Mouse (Mus musculus) liver, embryonic 14.5 days (tissue): Measurements from ENCODE around the gene Lsmem1. TPM values are rescaled to one million over a fixed set of nuclear protein-coding genes. Genes with fewer than 3 reads are reported as not detected.

ENCODE experiments used
- ATAC-seq: fragments of 200-750 bp; cut with Nextera tagmentation; 2 replicates; pipeline ENCODE4 v1.8.0; 2017; ENCODE audit warnings: moderate number of reproducible peaks, mild to moderate bottlenecking, moderate library complexity; ENCODE audit not compliant: insufficient read depth
- DNase-seq, 3 experiments: peaks; one replicate each; pipeline ENCODE4 v3.0.0-alpha.2; 2012 to 2013; ENCODE audit warnings: low read depth in 3 of 3, low spot score in 3 of 3
- H3K27ac ChIP-seq: fragments of 300-500 bp; sonication (generic); 2 replicates; pipeline ENCODE4 v1.5.1; 2014; ENCODE audit warnings: moderate library complexity, mild to moderate bottlenecking, control low read depth, inconsistent platforms
- H3K27me3 ChIP-seq: fragments of 300-500 bp; sonication (generic); 2 replicates; pipeline ENCODE4 v1.6.1; 2014; ENCODE audit warnings: mild to moderate bottlenecking, low read length, moderate library complexity; ENCODE audit not compliant: control insufficient read depth, insufficient read depth
- H3K36me3 ChIP-seq: fragments of 300-500 bp; sonication (generic); replicated peaks from 2 replicates; pipeline ENCODE4 v1.6.1; 2014; ENCODE audit warnings: low read depth; ENCODE audit not compliant: control insufficient read depth, insufficient read depth
- H3K4me1 ChIP-seq, 2 experiments: fragments of 200-500 bp in 1 of 2; fragments of 300-500 bp in 1 of 2; sonication (generic) in 1 of 2; replicated peaks; 2 replicates each; pipeline ENCODE4 v1.6.1; 2012 to 2014; ENCODE audit warnings: antibody characterized with exemption in 1 of 2, inconsistent platforms in 1 of 2, low read length in 1 of 2; ENCODE audit not compliant: control insufficient read depth in 2 of 2, insufficient read depth in 2 of 2
- H3K4me2 ChIP-seq: fragments of 300-500 bp; sonication (generic); 2 replicates; pipeline ENCODE4 v1.6.1; 2014; ENCODE audit warnings: low read depth, mild to moderate bottlenecking, control low read depth, moderate library complexity
- H3K4me3 ChIP-seq, 2 experiments: fragments of 200-500 bp in 1 of 2; fragments of 300-500 bp in 1 of 2; sonication (generic) in 1 of 2; 2 replicates each; pipeline ENCODE4 v1.5.1; 2012 to 2014; ENCODE audit warnings: low read depth in 2 of 2, low read length in 2 of 2, mild to moderate bottlenecking in 2 of 2, control low read depth in 1 of 2, inconsistent platforms in 1 of 2, moderate library complexity in 1 of 2; ENCODE audit not compliant: insufficient read depth in 1 of 2
- H3K9ac ChIP-seq: fragments of 300-500 bp; sonication (generic); replicated peaks from 2 replicates; pipeline ENCODE4 v1.6.1; 2014; ENCODE audit warnings: mild to moderate bottlenecking, control low read depth, moderate library complexity
- H3K9me3 ChIP-seq: fragments of 300-500 bp; sonication (generic); 2 replicates; pipeline ENCODE4 v1.6.1; 2016; ENCODE audit warnings: low read length, mixed read lengths; ENCODE audit not compliant: control insufficient read depth
- CTCF ChIP-seq: IDR thresholded peaks from 2 replicates; pipeline ENCODE4 v1.5.1; 2016; ENCODE audit warnings: antibody characterized with exemption, low read depth, control low read depth
- EP300 ChIP-seq: IDR thresholded peaks from 2 replicates; pipeline ENCODE4 v1.6.1; 2016; ENCODE audit warnings: antibody characterized with exemption, low read depth
- WGBS: fragments of 180-500 bp; shearing (Covaris S2); extraction: QIAGEN DNeasy Blood & Tissue Kit; methylation state at CpG from one replicate; pipeline ENCODE4 v1.1.7; 2014; ENCODE audit not compliant: insufficient replicate concordance; 5-methylcytosine and 5-hydroxymethylcytosine counted together
- polyA plus RNA-seq, 2 experiments: library from polyadenylated mRNA; depleted of rRNA in 1 of 2; stranded (reverse) in 1 of 2; unstranded in 1 of 2; fragments of >200 nt; fragmentation: Nextera tagmentation in 1 of 2; extraction: Ambion mirVana in 1 of 2; gene quantifications; 2 replicates each; pipeline versions ENCODE4 v1.2.1 to v1.2.3; 2012 to 2014

Lsmem1 gene
- polyA plus RNA-seq (2012; rRNA removed) = 0.02 TPM in 1 of 2 replicates, not detected in the other
- polyA plus RNA-seq (2014; fragmentation: Nextera tagmentation; extraction: Ambion mirVana) = not detected in 2 replicates

- peaks cover 25% of the 10 kb centered on the region for H3K36me3 ChIP-seq
These were observed at the start of gene Lsmem1 for GRCm38 (mm10) chr12:40199302-40199701. Gene Lsmem1, minus strand, starts transcription at chr12:40199490.

GRCm38 (mm10) chr12:40248454-40249180 is 49.3 kb upstream of the Lsmem1 start, which contains the start of gene Ifrd1:
Gene Ifrd1, minus strand, starts transcription at chr12:40248504.
- 30% methylated on average over 5 of the region's 5 CpGs for WGBS
- no peaks in the 10 kb centered on the region for H3K36me3 ChIP-seq
- peak within 1 kb of the TSS; percentile 28 for H3K4me2 ChIP-seq
- DNase-seq = peak in 1 of 3 experiments; percentile 28
- H3K9ac ChIP-seq = no peak within 1 kb of the TSS
- TF ChIP-seq CTCF (no peak), EP300 (no peak)
- H3K27me3 ChIP-seq = no peaks in the 10 kb centered on the region
- no peak within 1 kb of the TSS for H3K27ac ChIP-seq
- H3K4me1 ChIP-seq = peaks cover 16 to 25% of the 10 kb centered on the region in 2 experiments
- H3K4me3 ChIP-seq = no peak within 1 kb of the TSS; a peak in 1 of 4 replicates
- peak; percentile 24; the same call in 1 of the 2 replicates for ATAC-seq
- H3K9me3 ChIP-seq = no peaks in the 10 kb centered on the region

More at GRCm38 (mm10) chr12:40199302-40199701, at the start of gene Lsmem1:
- no peaks in the 10 kb centered on the region for H3K4me1 ChIP-seq
- H3K9me3 ChIP-seq = no peaks in the 10 kb centered on the region
- WGBS = 69% methylated on average over 8 of the region's 8 CpGs
- H3K27ac ChIP-seq = no peak within 1 kb of the TSS
- H3K4me2 ChIP-seq = no peak within 1 kb of the TSS
- no peak for TF ChIP-seq CTCF
- no peak for TF ChIP-seq EP300
- H3K4me3 ChIP-seq = no peak within 1 kb of the TSS
- no peak for ATAC-seq
- H3K9ac ChIP-seq = no peak within 1 kb of the TSS
- DNase-seq = no peak
- no peaks in the 10 kb centered on the region for H3K27me3 ChIP-seq

- Histone ChIP-seq H3K9ac (no peak overlapping the region), H3K4me3 (no peak overlapping the region; a peak in 1 of 4 replicates), H3K27ac (no peak overlapping the region), H3K9me3 (no peaks in the 10 kb centered on the region), H3K4me1 (peaks cover 16 to 24% of the 10 kb centered on the region in 2 experiments), H3K27me3 (no peaks in the 10 kb centered on the region), H3K4me2 (peak overlapping the region; percentile 28), H3K36me3 (no peaks in the 10 kb centered on the region)
- DNase-seq (peak; percentile 38 to 64 (median 56)), ATAC-seq (peak; percentile 89)
- TF ChIP-seq CTCF (no peak), EP300 (no peak)
- WGBS = 60% methylated on average over 6 of the region's 6 CpGs
These were observed 48.7 kb upstream of the Lsmem1 start for GRCm38 (mm10) chr12:40247976-40248375.

- Histone ChIP-seq H3K9me3 (no peaks in the 10 kb centered on the region), H3K4me3 (no peak overlapping the region; a peak in 1 of 4 replicates), H3K27me3 (no peaks in the 10 kb centered on the region), H3K4me1 (peaks cover 16 to 24% of the 10 kb centered on the region in 2 experiments), H3K9ac (no peak overlapping the region), H3K36me3 (no peaks in the 10 kb centered on the region), H3K4me2 (peak overlapping the region; percentile 28), H3K27ac (no peak overlapping the region)
- no peak for DNase-seq
- WGBS = 48% methylated on average over 4 of the region's 4 CpGs
- ATAC-seq = peak; percentile 10; the same call in 1 of the 2 replicates
- TF ChIP-seq EP300 (no peak), CTCF (no peak)
These were observed 48.1 kb upstream of the Lsmem1 start for GRCm38 (mm10) chr12:40247384-40247783.

GRCm38 (mm10) chr12:40245434-40245970 is 46.2 kb upstream of the Lsmem1 start:
- DNase-seq = no peak
- Histone ChIP-seq H3K4me3 (no peak overlapping the region), H3K9ac (no peak overlapping the region), H3K9me3 (no peaks in the 10 kb centered on the region), H3K4me1 (peaks cover 16 to 24% of the 10 kb centered on the region in 2 experiments), H3K4me2 (no peak overlapping the region), H3K27ac (no peak overlapping the region), H3K36me3 (no peaks in the 10 kb centered on the region), H3K27me3 (no peaks in the 10 kb centered on the region)
- ATAC-seq = no peak
- 66% methylated on average over 7 of the region's 7 CpGs for WGBS
- no peak for TF ChIP-seq CTCF
- no peak for TF ChIP-seq EP300
